Mouse (Mus musculus): ENCODE data around the gene Snx18. TPM values are rescaled to one million over a fixed set of nuclear protein-coding genes. Genes with fewer than 3 reads are reported as not detected.
A peak's percentile ranks its signal among the peaks of the same experiment; 100 is the strongest.

The Snx18 gene
- polyA plus RNA-seq, 1 experiment from 2014 or later = 29.6 TPM

DNA sequence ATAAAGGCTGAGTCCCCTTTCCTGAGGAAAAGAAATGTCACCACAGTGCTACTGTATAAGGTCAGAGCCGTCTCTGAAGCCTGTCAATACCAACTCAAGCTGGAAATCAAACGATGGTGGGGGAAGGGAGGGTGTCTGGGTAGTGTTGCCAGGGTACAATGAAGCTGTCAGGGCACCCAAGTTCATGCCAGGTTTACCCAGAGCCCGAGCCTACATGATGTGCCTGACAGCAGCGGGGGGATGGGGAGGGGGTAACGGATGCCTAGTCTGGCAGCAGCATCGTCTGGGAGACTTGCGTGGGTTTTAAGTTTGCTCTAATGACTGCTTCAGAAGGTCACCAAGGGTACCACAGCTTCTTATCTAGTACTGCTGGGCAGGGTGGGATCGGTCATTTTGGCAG is 23.1 kb downstream of the Snx18 start:
- H3K4me3 ChIP-seq = no peak overlapping the region
- WGBS = 48% methylated on average over 8 of the region's 8 CpGs
- no peak overlapping the region for H3K27ac ChIP-seq (ENCODE audit: poor library complexity, severe bottlenecking)

DNA sequence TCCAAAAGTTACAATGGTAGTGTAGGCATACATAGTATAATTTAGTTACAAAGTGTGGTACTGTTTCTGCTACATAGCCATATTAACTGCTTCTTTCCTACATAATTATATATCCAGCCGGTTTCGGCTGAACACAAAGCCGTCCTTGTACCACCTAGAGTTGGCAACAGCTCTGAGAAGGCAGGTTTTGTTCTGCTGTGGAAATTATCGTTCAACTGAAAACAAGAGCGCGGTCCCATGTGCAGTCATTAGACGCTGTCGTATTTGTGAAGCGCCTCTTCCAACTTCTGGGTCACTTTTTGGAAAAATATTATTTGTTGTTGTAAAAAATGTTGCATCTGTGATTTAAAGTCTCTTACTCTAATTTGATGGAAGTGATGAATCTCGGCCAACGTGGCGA is 24.0 kb downstream of the Snx18 start:
- no peak overlapping the region for H3K9ac ChIP-seq
- no peak overlapping the region for H3K27ac ChIP-seq (ENCODE audit: poor library complexity, severe bottlenecking)
- no peak for ATAC-seq (ENCODE audit: insufficient number of reproducible peaks, low FRiP score)
- no peak overlapping the region for H3K4me2 ChIP-seq
- peaks cover 38% of the 10 kb centered on the region for H3K36me3 ChIP-seq
- H3K4me1 ChIP-seq (replicated peaks) = peaks cover 37% of the 10 kb centered on the region
- WGBS = 93% methylated on average over 12 of the region's 12 CpGs
- H3K27me3 ChIP-seq (replicated peaks) = no peaks in the 10 kb centered on the region
- no peaks in the 10 kb centered on the region for H3K9me3 ChIP-seq (replicated peaks)
- H3K4me3 ChIP-seq = no peak overlapping the region

More for the DNA sequence above, 23.1 kb downstream of the Snx18 start:
- Histone ChIP-seq H3K4me2 (peak overlapping the region; percentile 28; the same call in 1 of the 2 replicates), H3K27me3 (replicated peaks) (no peaks in the 10 kb centered on the region), H3K9ac (no peak overlapping the region), H3K4me1 (replicated peaks) (peaks cover 45% of the 10 kb centered on the region), H3K9me3 (replicated peaks) (no peaks in the 10 kb centered on the region), H3K36me3 (peaks cover 36% of the 10 kb centered on the region)
- ATAC-seq (ENCODE audit: insufficient number of reproducible peaks, low FRiP score) = 0 out of 2 replicates have a peak, but pooled peaks have one; percentile 23

DNA sequence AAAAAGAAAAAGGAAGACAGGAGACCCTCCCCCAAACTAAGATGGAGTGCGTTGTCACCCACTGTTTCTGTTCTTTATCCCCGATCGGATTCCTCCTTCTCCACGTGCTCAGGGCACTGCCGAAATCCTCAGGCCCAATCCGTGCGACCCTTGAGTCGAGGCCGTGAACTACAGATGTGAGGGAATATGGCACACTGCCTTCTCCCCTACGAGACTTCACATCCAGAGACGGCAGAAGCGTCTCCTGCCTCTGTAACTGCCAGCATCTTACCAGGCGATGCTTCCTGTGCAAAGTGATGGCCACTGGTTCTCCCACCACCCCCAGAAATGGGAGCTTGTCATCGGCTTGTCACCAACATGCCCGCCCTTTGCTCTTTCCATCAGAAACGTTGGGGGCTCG is 24.7 kb downstream of the Snx18 start:
- Histone ChIP-seq H3K9me3 (replicated peaks) (no peaks in the 10 kb centered on the region), H3K36me3 (peaks cover 38% of the 10 kb centered on the region), H3K27me3 (replicated peaks) (no peaks in the 10 kb centered on the region), H3K4me1 (replicated peaks) (peaks cover 35% of the 10 kb centered on the region), H3K4me3 (no peak overlapping the region), H3K4me2 (no peak overlapping the region), H3K27ac (ENCODE audit: poor library complexity, severe bottlenecking) (no peak overlapping the region), H3K9ac (no peak overlapping the region)
- 82% methylated on average over 17 of the region's 17 CpGs for whole genome bisulfite sequencing
- no peak for ATAC-seq (ENCODE audit: insufficient number of reproducible peaks, low FRiP score)

DNA sequence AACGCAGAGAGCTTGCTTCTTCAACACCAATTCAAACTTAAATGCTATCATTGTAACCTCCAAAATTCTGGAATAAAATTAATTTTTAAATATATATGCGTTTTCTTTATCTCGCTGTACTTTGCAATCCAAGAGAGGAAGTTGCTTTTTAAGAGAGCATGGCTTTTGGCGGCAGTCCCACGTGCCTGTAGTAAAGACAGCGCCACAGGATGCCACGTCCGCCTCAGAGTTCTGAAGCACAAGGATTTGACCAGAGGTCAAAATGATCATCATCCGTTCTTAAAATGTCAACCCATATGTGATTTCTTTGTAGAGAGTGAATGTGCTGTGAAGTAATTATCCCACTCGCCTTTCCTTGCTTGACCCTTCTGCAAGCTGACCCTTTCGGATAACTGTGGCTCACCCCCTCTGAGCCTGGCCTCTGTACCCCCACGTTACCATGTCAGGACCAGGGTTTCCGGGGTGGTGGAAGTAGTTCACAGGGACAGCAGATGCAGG is 25.6 kb downstream of the Snx18 start:
- H3K4me3 ChIP-seq = no peak overlapping the region
- H3K27me3 ChIP-seq (replicated peaks) = no peaks in the 10 kb centered on the region
- H3K27ac ChIP-seq (ENCODE audit: poor library complexity, severe bottlenecking) = no peak overlapping the region
- no peak overlapping the region for H3K9ac ChIP-seq
- no peaks in the 10 kb centered on the region for H3K9me3 ChIP-seq (replicated peaks)
- 87% methylated on average over 13 of the region's 13 CpGs for WGBS
- H3K36me3 ChIP-seq = peaks cover 38% of the 10 kb centered on the region
- no peak for ATAC-seq (ENCODE audit: insufficient number of reproducible peaks, low FRiP score)
- H3K4me1 ChIP-seq (replicated peaks) = peaks cover 37% of the 10 kb centered on the region
- no peak overlapping the region for H3K4me2 ChIP-seq

DNA sequence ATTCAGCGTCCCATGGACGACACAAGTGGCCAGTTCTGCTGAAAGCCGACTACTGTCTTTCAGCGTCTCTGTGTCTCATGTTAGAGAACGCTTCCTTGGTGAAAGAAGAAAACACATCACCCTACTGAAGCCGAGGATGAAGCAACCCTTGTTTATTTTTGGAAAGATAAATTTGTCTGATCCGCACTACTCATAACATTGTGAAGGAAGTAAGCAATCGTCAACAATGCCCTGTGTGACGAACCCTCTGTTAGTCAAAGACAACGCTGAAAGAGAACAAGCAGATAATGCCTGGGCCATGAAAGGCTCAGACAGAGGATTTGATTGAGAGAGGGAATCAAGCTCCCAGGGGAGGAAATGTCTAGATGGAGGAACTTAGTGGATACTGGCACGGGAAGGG is 27.0 kb downstream of the Snx18 start:
- Histone ChIP-seq H3K4me3 (no peak overlapping the region), H3K4me2 (no peak overlapping the region), H3K36me3 (peaks cover 38% of the 10 kb centered on the region), H3K27ac (ENCODE audit: poor library complexity, severe bottlenecking) (no peak overlapping the region), H3K9ac (no peak overlapping the region), H3K9me3 (replicated peaks) (no peaks in the 10 kb centered on the region), H3K27me3 (replicated peaks) (no peaks in the 10 kb centered on the region), H3K4me1 (replicated peaks) (peaks cover 32% of the 10 kb centered on the region)
- WGBS = 71% methylated on average over 11 of the region's 11 CpGs
- no peak for ATAC-seq (ENCODE audit: insufficient number of reproducible peaks, low FRiP score)

DNA sequence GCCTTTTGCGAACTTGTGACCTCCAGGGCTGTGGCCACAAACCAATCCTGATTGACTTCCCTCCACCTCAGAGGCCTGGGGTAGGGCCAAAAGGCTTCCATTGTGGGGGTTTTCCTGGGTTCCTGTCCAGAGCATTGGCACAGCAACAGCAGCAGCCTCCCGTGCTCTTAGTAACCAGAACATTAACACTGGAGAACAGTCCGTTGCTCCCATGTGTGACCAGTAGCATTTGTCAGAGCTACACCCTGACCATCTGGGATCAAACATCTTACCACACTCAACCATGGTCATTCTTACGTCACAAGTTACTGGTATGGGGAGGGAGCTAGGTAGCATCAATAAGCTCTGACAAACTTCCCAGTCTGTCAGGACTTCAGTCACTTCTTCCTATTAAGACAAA is 28.1 kb downstream of the Snx18 start:
- Histone ChIP-seq H3K4me1 (replicated peaks) (peaks cover 21% of the 10 kb centered on the region), H3K4me2 (no peak overlapping the region), H3K9ac (no peak overlapping the region), H3K36me3 (peaks cover 38% of the 10 kb centered on the region), H3K9me3 (replicated peaks) (no peaks in the 10 kb centered on the region), H3K27ac (ENCODE audit: poor library complexity, severe bottlenecking) (no peak overlapping the region), H3K4me3 (no peak overlapping the region), H3K27me3 (replicated peaks) (no peaks in the 10 kb centered on the region)
- 90% methylated on average over 4 of the region's 4 CpGs for WGBS
- ATAC-seq (ENCODE audit: insufficient number of reproducible peaks, low FRiP score) = no peak

DNA sequence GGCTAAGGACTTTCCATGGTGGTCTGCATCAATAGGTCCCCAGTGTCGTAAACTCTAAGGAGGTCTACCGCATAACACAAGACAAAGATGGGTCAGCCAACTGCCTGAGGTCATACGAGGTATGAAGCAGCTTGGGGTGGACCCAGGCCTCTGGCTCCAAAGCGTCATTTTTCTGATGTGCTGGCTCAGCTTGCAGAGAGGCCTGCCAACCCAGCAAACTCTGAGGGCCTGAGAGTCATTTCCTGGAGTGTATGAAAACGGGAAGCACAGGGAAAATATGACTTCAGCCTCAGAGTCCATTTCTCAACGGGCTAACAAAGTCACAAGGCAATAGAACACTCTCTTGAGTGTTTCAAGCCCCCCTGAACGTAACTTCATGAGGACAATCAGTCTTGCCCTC is 28.9 kb downstream of the Snx18 start:
- H3K9me3 ChIP-seq (replicated peaks) = no peaks in the 10 kb centered on the region
- H3K4me2 ChIP-seq = no peak overlapping the region
- no peak overlapping the region for H3K9ac ChIP-seq
- no peak overlapping the region for H3K4me3 ChIP-seq
- H3K4me1 ChIP-seq (replicated peaks) = peaks cover 19% of the 10 kb centered on the region
- H3K36me3 ChIP-seq = peaks cover 36% of the 10 kb centered on the region
- 76% methylated on average over 7 of the region's 7 CpGs for WGBS
- ATAC-seq (ENCODE audit: insufficient number of reproducible peaks, low FRiP score) = no peak
- no peaks in the 10 kb centered on the region for H3K27me3 ChIP-seq (replicated peaks)
- no peak overlapping the region for H3K27ac ChIP-seq (ENCODE audit: poor library complexity, severe bottlenecking)

DNA sequence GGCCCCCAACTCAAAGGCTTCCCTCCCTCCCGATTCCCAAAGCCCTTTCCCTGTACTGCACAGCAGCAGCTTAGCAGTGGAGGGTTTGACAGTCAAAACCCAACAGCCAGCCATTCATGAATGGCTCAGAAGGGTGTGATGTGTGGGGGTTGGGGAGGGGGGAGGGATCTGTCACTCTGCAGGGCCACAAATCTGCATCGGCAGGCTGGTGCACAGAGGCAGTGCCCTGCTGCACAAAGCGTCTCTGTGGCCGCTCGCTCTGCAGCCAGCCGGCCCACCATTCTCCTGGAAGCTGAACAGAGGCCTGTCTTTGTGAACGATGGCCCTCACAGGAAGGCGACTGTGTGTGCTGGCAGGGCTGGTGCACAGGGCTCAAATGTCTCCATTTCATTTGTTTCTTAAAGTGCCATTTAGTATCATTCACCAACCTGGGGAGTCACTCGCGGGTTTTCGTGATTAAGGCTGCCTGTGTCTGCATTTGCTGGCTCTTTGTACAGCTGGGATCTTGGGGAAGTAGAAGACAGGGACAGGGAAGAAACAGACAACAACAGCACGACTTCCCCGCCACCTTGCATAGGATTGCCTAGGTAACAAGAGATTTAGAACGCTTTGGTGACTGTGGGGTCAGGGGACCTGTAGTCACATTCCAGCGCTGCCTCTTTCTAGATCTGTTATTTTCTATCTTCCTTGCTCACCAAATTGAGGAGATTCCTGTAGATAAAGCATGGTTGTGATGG is 31.0 kb downstream of the Snx18 start:
- Histone ChIP-seq H3K27ac (ENCODE audit: poor library complexity, severe bottlenecking) (no peak overlapping the region), H3K4me2 (0 out of 2 replicates have a peak overlapping the region, but pooled peaks have one; percentile 3), H3K36me3 (peaks cover 20% of the 10 kb centered on the region), H3K9me3 (replicated peaks) (no peaks in the 10 kb centered on the region), H3K4me1 (replicated peaks) (peaks cover 19% of the 10 kb centered on the region), H3K4me3 (no peak overlapping the region), H3K9ac (0 out of 2 replicates have a peak overlapping the region, but pooled peaks have one; percentile 21), H3K27me3 (replicated peaks) (no peaks in the 10 kb centered on the region)
- ATAC-seq (ENCODE audit: insufficient number of reproducible peaks, low FRiP score) = 0 out of 2 replicates have a peak, but pooled peaks have one; percentile 41
- 25% methylated on average over 15 of the region's 15 CpGs for WGBS

DNA sequence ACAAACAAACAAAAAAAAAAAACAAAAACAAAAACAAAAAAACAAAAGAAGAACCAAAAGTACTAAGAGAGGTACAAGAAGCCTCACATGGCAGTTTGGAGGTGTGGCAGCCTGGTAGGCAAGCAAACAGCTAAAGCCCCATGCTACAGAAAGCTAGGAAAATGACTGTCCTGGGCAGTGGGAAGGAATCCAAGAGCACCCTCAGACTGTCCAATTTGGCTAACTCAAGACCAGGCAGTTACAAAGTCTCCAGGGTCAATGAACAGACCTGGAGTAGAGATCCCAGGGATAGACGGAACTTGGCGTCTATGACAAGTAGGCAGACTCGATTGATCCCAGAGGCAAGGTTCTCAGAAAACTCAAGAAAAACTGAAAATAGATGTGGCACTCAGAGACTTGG is 32.8 kb downstream of the Snx18 start:
- Histone ChIP-seq H3K4me2 (no peak overlapping the region), H3K4me3 (no peak overlapping the region), H3K27ac (ENCODE audit: poor library complexity, severe bottlenecking) (no peak overlapping the region), H3K36me3 (peaks cover 6% of the 10 kb centered on the region), H3K4me1 (replicated peaks) (peaks cover 15% of the 10 kb centered on the region), H3K27me3 (replicated peaks) (no peaks in the 10 kb centered on the region), H3K9me3 (replicated peaks) (no peaks in the 10 kb centered on the region), H3K9ac (no peak overlapping the region)
- WGBS = 86% methylated on average over 3 of the region's 3 CpGs
- ATAC-seq (ENCODE audit: insufficient number of reproducible peaks, low FRiP score) = no peak

DNA sequence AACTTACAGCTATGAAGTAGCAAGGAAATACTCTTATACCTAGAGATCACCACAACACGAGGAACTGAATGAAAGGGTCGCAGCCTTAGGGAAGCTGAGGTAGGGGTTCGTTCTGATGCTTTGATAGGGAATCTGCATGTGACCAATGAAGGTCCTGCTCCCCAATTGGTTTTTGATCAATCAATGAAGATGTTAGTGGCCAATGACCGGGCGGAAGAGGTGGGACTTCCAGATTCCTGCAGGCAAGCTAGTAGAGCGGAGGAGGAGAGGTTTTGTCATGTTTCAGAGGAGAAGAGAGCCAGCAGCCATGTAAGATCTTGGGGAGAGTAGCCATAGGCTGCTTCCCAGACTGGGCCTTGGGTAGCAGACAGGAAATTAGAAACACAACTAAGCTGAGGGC is 33.9 kb downstream of the Snx18 start:
- no peak overlapping the region for H3K4me3 ChIP-seq
- no peaks in the 10 kb centered on the region for H3K36me3 ChIP-seq
- no peaks in the 10 kb centered on the region for H3K9me3 ChIP-seq (replicated peaks)
- WGBS = 71% methylated on average over 6 of the region's 6 CpGs
- no peak overlapping the region for H3K27ac ChIP-seq (ENCODE audit: poor library complexity, severe bottlenecking)
- no peak overlapping the region for H3K9ac ChIP-seq
- H3K27me3 ChIP-seq (replicated peaks) = no peaks in the 10 kb centered on the region
- no peak for ATAC-seq (ENCODE audit: insufficient number of reproducible peaks, low FRiP score)
- peaks cover 15% of the 10 kb centered on the region for H3K4me1 ChIP-seq (replicated peaks)
- no peak overlapping the region for H3K4me2 ChIP-seq

DNA sequence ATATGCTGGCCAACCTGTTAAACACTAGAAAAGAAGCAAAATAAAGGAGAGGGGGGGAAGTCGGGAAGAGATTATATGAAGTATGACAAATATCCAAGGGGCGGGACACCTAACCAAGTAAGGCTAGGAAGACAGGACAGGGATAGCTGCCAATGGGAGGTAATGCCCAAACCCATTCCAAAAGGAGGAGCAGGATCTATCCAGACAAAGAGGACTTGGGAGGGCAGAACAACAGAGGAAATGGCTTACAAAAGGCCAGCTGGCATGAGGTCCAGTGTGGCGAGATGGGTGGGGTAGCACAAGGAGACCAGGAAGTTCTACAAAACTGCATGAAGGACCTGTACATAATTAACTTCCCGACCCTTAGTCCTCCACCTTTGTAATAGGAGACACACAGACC is 34.8 kb downstream of the Snx18 start:
- Histone ChIP-seq H3K27ac (ENCODE audit: poor library complexity, severe bottlenecking) (no peak overlapping the region), H3K27me3 (replicated peaks) (no peaks in the 10 kb centered on the region), H3K36me3 (no peaks in the 10 kb centered on the region), H3K4me3 (no peak overlapping the region), H3K9me3 (replicated peaks) (no peaks in the 10 kb centered on the region), H3K9ac (no peak overlapping the region), H3K4me2 (no peak overlapping the region), H3K4me1 (replicated peaks) (peaks cover 15% of the 10 kb centered on the region)
- WGBS = 76% methylated on average over 4 of the region's 4 CpGs
- ATAC-seq (ENCODE audit: insufficient number of reproducible peaks, low FRiP score) = no peak

DNA sequence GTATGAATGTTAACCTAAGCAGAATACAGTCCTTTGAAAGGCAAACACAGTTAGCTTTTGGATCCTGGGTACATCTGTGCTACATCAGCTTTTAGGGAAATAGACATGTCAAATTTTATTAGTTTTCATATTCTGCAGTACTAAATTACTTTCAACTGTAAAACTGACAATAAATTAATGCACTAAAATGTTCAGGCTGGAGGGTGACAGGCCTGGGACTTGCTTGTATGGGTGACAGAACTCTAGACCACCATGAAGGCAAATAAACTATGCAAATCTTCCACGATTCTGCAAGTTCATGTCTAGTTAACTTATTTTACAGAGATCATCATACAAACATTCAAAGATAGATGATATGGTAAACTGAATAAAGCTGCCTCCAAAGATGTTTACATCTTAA is 36.3 kb downstream of the Snx18 start:
- WGBS = 89% methylated on average over 1 of the region's 1 CpGs
- no peak for ATAC-seq (ENCODE audit: insufficient number of reproducible peaks, low FRiP score)

More for the DNA sequence above, 36.3 kb downstream of the Snx18 start:
- Histone ChIP-seq H3K4me2 (no peak overlapping the region), H3K27ac (ENCODE audit: poor library complexity, severe bottlenecking) (no peak overlapping the region), H3K4me3 (no peak overlapping the region), H3K4me1 (replicated peaks) (peaks cover 2% of the 10 kb centered on the region), H3K9me3 (replicated peaks) (no peaks in the 10 kb centered on the region), H3K36me3 (no peaks in the 10 kb centered on the region), H3K9ac (no peak overlapping the region), H3K27me3 (replicated peaks) (no peaks in the 10 kb centered on the region)
